Mouse (Mus musculus): Measurements from ENCODE around the gene Nifk.

- TF ChIP-seq CTCF (IDR thresholded peaks at IDR 0.05; ENCODE audit: low read depth, low read length), result no peak
- TF ChIP-seq POLR2A (IDR thresholded peaks at IDR 0.05; ENCODE audit: borderline replicate concordance, low read depth, low read length), result no peak
Observed at GRCm38 (mm10) chr1:118380105-118380786, 58.6 kb downstream of the Nifk start.

All from bone marrow macrophage, adult 2 months (primary cell).